Mouse (Mus musculus) CH12.LX (cell line): ENCODE data around the gene Map4k1. TPM values are rescaled to one million over a fixed set of nuclear protein-coding genes. Genes with fewer than 3 reads are reported as not detected.

ENCODE experiments used
- DNase-seq: peaks from one replicate; pipeline ENCODE4 v3.0.0-alpha.2; 2013; ENCODE audit errors: extremely low read depth
- H3K27ac ChIP-seq: 2 replicates; pipeline ENCODE4 v1.5.1; 2012; ENCODE audit warnings: low read depth, mild to moderate bottlenecking, control low read depth, moderate library complexity; ENCODE audit not compliant: insufficient read depth
- H3K27me3 ChIP-seq: replicated peaks from 2 replicates; pipeline ENCODE3; 2012; ENCODE audit warnings: inconsistent platforms
- H3K36me3 ChIP-seq, 2 experiments: replicated peaks in 1 of 2; 2 replicates each; pipeline versions ENCODE3 to v1.6.1; 2012; ENCODE audit warnings: inconsistent platforms in 1 of 2, low read length in 1 of 2, mild to moderate bottlenecking in 1 of 2, mixed read lengths in 1 of 2, moderate library complexity in 1 of 2; ENCODE audit not compliant: control insufficient read depth in 1 of 2, insufficient read depth in 1 of 2
- H3K4me1 ChIP-seq, 2 experiments: 2 replicates each; pipeline ENCODE4 v1.6.1; 2012; ENCODE audit warnings: inconsistent platforms in 1 of 2, moderate library complexity in 1 of 2; ENCODE audit not compliant: insufficient read depth in 2 of 2, control insufficient read depth in 1 of 2
- H3K4me2 ChIP-seq: 2 replicates; pipeline ENCODE4 v1.6.1; 2012; ENCODE audit warnings: low read depth, mild to moderate bottlenecking, control low read depth; ENCODE audit not compliant: poor library complexity, insufficient read depth, severe bottlenecking
- H3K4me3 ChIP-seq, 3 experiments: fragments of 150-350 bp in 1 of 3; sonication (generic) in 1 of 3; replicated peaks in 1 of 3; 2 replicates each; pipeline versions ENCODE3 to v1.5.1; 2011 to 2012; ENCODE audit warnings: low read depth in 2 of 3, low read length in 2 of 3, mild to moderate bottlenecking in 2 of 3, moderate library complexity in 2 of 3, control low read depth in 1 of 3, improper control_type of control experiment in 1 of 3, inconsistent platforms in 1 of 3, mixed read lengths in 1 of 3; ENCODE audit not compliant: poor library complexity in 1 of 3
- H3K79me2 ChIP-seq: replicated peaks from 2 replicates; pipeline ENCODE4 v1.6.1; 2012; ENCODE audit warnings: mild to moderate bottlenecking, moderate library complexity; ENCODE audit not compliant: control insufficient read depth, poor library complexity, insufficient read depth, severe bottlenecking; ENCODE audit errors: extremely low read depth
- H3K9ac ChIP-seq: 2 replicates; pipeline ENCODE4 v1.6.1; 2012; ENCODE audit warnings: low read depth, mild to moderate bottlenecking, control low read depth, moderate library complexity; ENCODE audit not compliant: insufficient read depth
- H3K9me3 ChIP-seq: replicated peaks from 2 replicates; pipeline ENCODE3; 2012; ENCODE audit warnings: low read length, inconsistent platforms, mixed read lengths
- BHLHE40 ChIP-seq: IDR thresholded peaks from 2 replicates; pipeline ENCODE4 v1.6.1; 2011; ENCODE audit warnings: mild to moderate bottlenecking, low read depth, low read length, improper control_type of control experiment
- CHD1 ChIP-seq: IDR thresholded peaks from 2 replicates; pipeline ENCODE4 v1.6.1; 2012; ENCODE audit warnings: low read depth, low read length, improper control_type of control experiment, inconsistent platforms
- CHD2 ChIP-seq: IDR thresholded peaks from 2 replicates; pipeline ENCODE4 v1.6.1; 2011; ENCODE audit warnings: low read length, improper control_type of control experiment
- CTCF ChIP-seq, 2 experiments: IDR thresholded peaks in 1 of 2; conservative IDR thresholded peaks in 1 of 2; 2 replicates each; pipeline ENCODE4 v1.5.1; 2011 to 2012; ENCODE audit warnings: low read depth in 2 of 2, low read length in 2 of 2, improper control_type of control experiment in 1 of 2, inconsistent platforms in 1 of 2, mild to moderate bottlenecking in 1 of 2, moderate library complexity in 1 of 2
- EP300 ChIP-seq: IDR thresholded peaks from 2 replicates; pipeline ENCODE4 v1.6.1; 2011; ENCODE audit warnings: low read length, improper control_type of control experiment
- ETS1 ChIP-seq: conservative IDR thresholded peaks from 2 replicates; pipeline ENCODE4 v1.6.1; 2012; ENCODE audit warnings: low read depth, mild to moderate bottlenecking, inconsistent platforms, low read length, improper control_type of control experiment, moderate library complexity
- HCFC1 ChIP-seq: IDR thresholded peaks from 2 replicates; pipeline ENCODE4 v1.6.1; 2012; ENCODE audit warnings: low read depth, mild to moderate bottlenecking, inconsistent platforms, low read length, improper control_type of control experiment
- JUN ChIP-seq: IDR thresholded peaks from 2 replicates; pipeline ENCODE4 v1.6.1; 2011; ENCODE audit warnings: low read depth, mild to moderate bottlenecking, low read length, improper control_type of control experiment, moderate library complexity; ENCODE audit not compliant: insufficient read depth
- MEF2A ChIP-seq: IDR thresholded peaks from 2 replicates; pipeline ENCODE4 v1.6.1; 2014; ENCODE audit warnings: low read depth, mild to moderate bottlenecking, inconsistent platforms, low read length, improper control_type of control experiment, borderline replicate concordance
- MXI1 ChIP-seq: IDR thresholded peaks from 2 replicates; pipeline ENCODE4 v1.6.1; 2011; ENCODE audit warnings: mild to moderate bottlenecking, low read depth, low read length, improper control_type of control experiment
- MYC ChIP-seq: IDR thresholded peaks from 2 replicates; pipeline ENCODE4 v1.6.1; 2011; ENCODE audit warnings: low read depth, mild to moderate bottlenecking, improper control_type of control experiment, low read length
- PAX5 ChIP-seq: IDR thresholded peaks from 2 replicates; pipeline ENCODE4 v1.6.1; 2012; ENCODE audit warnings: low read length, inconsistent platforms, mixed read lengths
- SIN3A ChIP-seq: IDR thresholded peaks from 2 replicates; pipeline ENCODE4 v1.6.1; 2012; ENCODE audit warnings: low read length, improper control_type of control experiment, inconsistent platforms
- SMC3 ChIP-seq: IDR thresholded peaks from 2 replicates; pipeline ENCODE4 v1.6.1; 2011; ENCODE audit warnings: low read depth, low read length, improper control_type of control experiment
- ZC3H11A ChIP-seq: IDR thresholded peaks from 2 replicates; pipeline ENCODE4 v1.6.1; 2012; ENCODE audit warnings: low read depth, mild to moderate bottlenecking, inconsistent platforms, low read length, improper control_type of control experiment
- dilution Hi-C: fragments of 300-500 bp; cut with MboI; formaldehyde crosslinking; loops from 2 replicates; pipeline ENCODE4 v1.14.3; 2020; ENCODE audit warnings: low sequenced_read_pairs; ENCODE audit not compliant: extremely low pct_unique_long_range_greater_than_20kb, extremely low pct_ligation_motif_present
- in situ Hi-C: fragments of 300-500 bp; cut with MboI; formaldehyde crosslinking; loops from 3 replicates; pipeline ENCODE4 v1.14.3; 2019; ENCODE audit warnings: low sequenced_read_pairs, low pct_ligation_motif_present, low pct_unique_long_range_greater_than_20kb, mixed read lengths
- polyA plus RNA-seq: library from polyadenylated mRNA; unstranded; fragments of >175 nt; gene quantifications from 2 replicates; pipeline ENCODE4 v1.2.1, GENCODE M21; 2012; ENCODE audit warnings: low read depth; ENCODE audit not compliant: insufficient read length
- total RNA-seq, 2 experiments: library from RNA; depleted of rRNA; stranded (reverse); fragments of 300-350 nt in 1 of 2; fragments of >200 nt in 1 of 2; gene quantifications; 2 replicates each; pipeline ENCODE4 v1.2.3; 2012 to 2014

The Map4k1 gene
- total and polyA plus RNA-seq, 3 experiments = 114 to 395 (median 183) TPM

- Histone ChIP-seq H3K27ac (no peak overlapping the region), H3K4me2 (no peak overlapping the region), H3K9me3 (no peaks in the 10 kb centered on the region), H3K4me3 (no peak overlapping the region), H3K4me1 (peaks cover 12 to 84% of the 10 kb centered on the region in 2 experiments), H3K9ac (no peak overlapping the region), H3K27me3 (no peaks in the 10 kb centered on the region), H3K36me3 (peaks cover 1 to 42% of the 10 kb centered on the region in 2 experiments), H3K79me2 (peaks cover 65% of the 10 kb centered on the region)
- no peak for TF ChIP-seq JUN
- no peak for TF ChIP-seq HCFC1
- no peak for TF ChIP-seq BHLHE40
- TF ChIP-seq MXI1 = no peak
- TF ChIP-seq MYC = no peak
- in situ Hi-C loops = no loop called here
- no peak for DNase-seq
- dilution Hi-C loops = no loop called here
These were observed 26.5 kb upstream of the Map4k1 start for GRCm38 (mm10) chr7:28955295-28955897.

DNA sequence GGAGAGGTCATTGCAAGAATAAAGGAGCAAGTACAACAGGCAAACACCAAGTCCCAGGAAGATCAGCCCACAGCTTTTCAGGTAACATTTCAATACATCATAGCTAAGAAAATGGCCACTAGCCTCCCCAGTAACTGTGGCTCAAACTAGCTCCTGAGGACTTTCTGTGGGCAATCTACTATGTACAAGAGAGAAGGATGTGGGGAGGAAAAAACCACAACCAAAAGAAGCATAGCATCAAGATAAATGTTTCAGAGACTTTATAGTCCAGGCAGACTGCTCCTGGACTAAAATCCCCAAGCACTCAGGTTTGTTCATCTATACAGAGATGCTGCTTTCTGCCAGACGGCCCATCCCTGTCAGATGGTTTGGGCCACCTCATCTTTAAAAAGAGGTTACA, 25.6 kb upstream of the Map4k1 start:
- no peak overlapping the region for H3K4me2 ChIP-seq
- dilution Hi-C loops (no loop called here), in situ Hi-C loops (no loop called here)
- H3K9ac ChIP-seq = no peak overlapping the region
- H3K79me2 ChIP-seq = peaks cover 71% of the 10 kb centered on the region
- no peaks in the 10 kb centered on the region for H3K9me3 ChIP-seq
- no peaks in the 10 kb centered on the region for H3K27me3 ChIP-seq
- peaks cover 0 to 34% of the 10 kb centered on the region in 2 experiments for H3K36me3 ChIP-seq
- TF ChIP-seq CHD2 = no peak
- TF ChIP-seq SIN3A = no peak
- TF ChIP-seq CHD1 = no peak
- TF ChIP-seq SMC3 = no peak
- TF ChIP-seq MYC = no peak
- no peak for TF ChIP-seq ETS1
- TF ChIP-seq ZC3H11A = no peak
- TF ChIP-seq EP300 = no peak
- H3K4me1 ChIP-seq = peaks cover 12 to 82% of the 10 kb centered on the region in 2 experiments
- no peak overlapping the region for H3K4me3 ChIP-seq
- no peak for DNase-seq
- H3K27ac ChIP-seq = no peak overlapping the region

- TF ChIP-seq PAX5 (no peak), CTCF (conservative IDR thresholded peaks at IDR 0.05 in 1 of 2, IDR thresholded peaks at IDR 0.05 in 1 of 2; ENCODE audit: low read depth in 2 of 2, low read length in 2 of 2) (no peak), MEF2A (no peak)
- H3K79me2 ChIP-seq = peaks cover 69% of the 10 kb centered on the region
- in situ Hi-C loops (no loop called here), dilution Hi-C loops (no loop called here)
- no peak overlapping the region; the same call in 1 of the 2 replicates for H3K4me2 ChIP-seq
- no peak overlapping the region for H3K4me3 ChIP-seq
- H3K36me3 ChIP-seq = peaks cover 0 to 27% of the 10 kb centered on the region in 2 experiments
- H3K27ac ChIP-seq = no peak overlapping the region
- H3K4me1 ChIP-seq = peaks cover 10 to 71% of the 10 kb centered on the region in 2 experiments
- DNase-seq = no peak
- no peaks in the 10 kb centered on the region for H3K9me3 ChIP-seq
- no peak overlapping the region for H3K9ac ChIP-seq
- H3K27me3 ChIP-seq = no peaks in the 10 kb centered on the region
These were observed 24.6 kb upstream of the Map4k1 start for GRCm38 (mm10) chr7:28957286-28957685.
